Mouse (Mus musculus) gastrocnemius, adult 2 months (tissue): Measurements from ENCODE around the gene Has1. TPM values are rescaled to one million over a fixed set of nuclear protein-coding genes. Genes with fewer than 3 reads are reported as not detected.
A peak's percentile ranks its signal among the peaks of the same experiment; 100 is the strongest.

ENCODE experiments used
- DNase-seq: peaks from one replicate; pipeline ENCODE4 v3.0.0; 2022
- H3K27ac ChIP-seq: fragments of 200-600 bp; 2 replicates; pipeline ENCODE4 v1.8.1; 2022; ENCODE audit warnings: mild to moderate bottlenecking
- H3K4me3 ChIP-seq: fragments of 200-600 bp; 2 replicates; pipeline ENCODE4 v1.8.1; 2022; ENCODE audit warnings: mild to moderate bottlenecking, moderate library complexity
- CTCF ChIP-seq: fragments of 200-600 bp; IDR thresholded peaks from 2 replicates; pipeline ENCODE4 v1.8.1; 2022; ENCODE audit warnings: antibody characterized with exemption, mild to moderate bottlenecking, moderate library complexity
- intact Hi-C: fragments of 180-260 bp; cut with DNase I; formaldehyde crosslinking; loops from one replicate; pipeline ENCODE4 v1.15.1; 2025
- microRNA-seq: library from miRNA; unstranded; fragments of <30 nt; microRNA quantifications from one replicate; pipeline ENCODE4 v1.2.0, GENCODE M21; 2021
- total RNA-seq, 2 experiments: library from RNA; stranded (reverse); gene quantifications; 2 replicates each; pipeline ENCODE4 v1.2.3; 2021

Has1 gene
- total RNA-seq, 2 experiments from 2014 or later, result 0.13 to 0.22 TPM

DNA sequence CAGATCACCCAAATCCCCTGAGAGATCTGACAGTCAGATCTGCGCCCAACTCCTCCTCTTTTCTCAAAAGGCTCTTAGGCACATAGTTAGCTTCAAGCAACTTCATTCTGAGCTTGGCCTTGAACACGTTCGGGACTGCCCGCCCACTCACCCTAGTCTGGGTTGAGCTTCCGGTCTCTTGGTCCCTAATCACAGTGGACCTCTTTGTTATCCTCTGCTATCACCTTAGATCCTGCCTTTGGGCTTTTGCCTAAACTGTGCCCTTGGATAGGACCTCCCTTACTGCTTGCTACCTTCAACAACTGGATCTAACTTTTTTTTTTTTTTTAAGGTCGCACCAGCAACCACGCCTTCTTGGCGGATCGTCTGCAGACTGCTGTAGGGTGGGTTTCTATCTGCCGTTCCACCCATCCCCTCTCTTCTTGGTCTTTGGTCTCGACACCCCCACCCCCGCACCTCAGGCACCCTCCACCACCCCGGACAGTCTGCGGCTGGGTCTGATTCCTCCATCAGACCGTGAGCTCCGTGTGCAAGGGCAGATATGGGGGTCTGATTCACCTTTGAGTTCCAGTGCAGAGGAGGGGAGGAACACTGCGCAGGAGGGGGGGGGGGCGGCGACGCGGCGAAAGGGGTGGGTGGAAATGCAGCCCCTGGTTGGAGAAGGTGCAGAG is 28.9 kb downstream of the Has1 start:
- Histone ChIP-seq H3K27ac (peak overlapping the region; percentile 96), H3K4me3 (peak overlapping the region; percentile 94)
- intact Hi-C loops, result loop anchor here (1.0 to 5.0 kb wide), 2 partner anchors 12 to 39 kb away; no protein-coding TSS in a partner anchor
- peak; percentile 46 for DNase-seq
- TF ChIP-seq CTCF, result no peak

DNA sequence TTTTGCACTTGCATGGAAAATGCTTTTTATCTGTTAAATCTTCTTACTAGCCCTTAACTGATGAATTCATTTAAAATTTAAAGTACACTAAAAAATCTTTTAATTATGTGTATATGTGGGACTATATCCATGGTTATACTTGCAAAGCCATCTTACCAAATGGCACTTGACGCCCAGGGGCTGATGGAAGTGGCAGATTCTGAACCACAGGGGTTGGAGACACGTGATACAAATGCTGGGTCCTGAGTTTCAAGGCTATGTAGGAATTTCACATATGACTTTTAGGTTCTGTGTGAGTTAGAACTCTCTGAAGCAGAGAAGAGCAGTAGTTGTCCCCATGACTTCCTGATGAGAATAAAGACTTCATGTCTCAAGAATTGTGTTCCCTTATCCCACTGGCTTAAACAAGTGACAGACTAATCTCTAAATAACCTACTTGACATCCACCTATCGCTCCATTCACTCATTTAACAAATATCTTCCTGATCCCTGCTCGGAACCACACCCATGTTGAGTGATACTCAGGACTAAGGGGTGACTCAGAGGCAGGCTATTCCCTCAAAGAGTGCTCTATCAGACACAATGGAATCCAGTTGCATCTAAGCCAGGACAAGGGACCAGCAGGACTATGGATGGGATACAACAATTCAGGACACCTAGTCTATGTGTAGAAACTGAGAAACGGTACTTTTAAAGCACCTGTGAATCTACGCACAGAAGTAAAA is 31.2 kb downstream of the Has1 start:
- Histone ChIP-seq H3K27ac (no peak overlapping the region), H3K4me3 (no peak overlapping the region)
- intact Hi-C loops, result no loop called here
- TF ChIP-seq CTCF, result no peak
- DNase-seq, result no peak

DNA sequence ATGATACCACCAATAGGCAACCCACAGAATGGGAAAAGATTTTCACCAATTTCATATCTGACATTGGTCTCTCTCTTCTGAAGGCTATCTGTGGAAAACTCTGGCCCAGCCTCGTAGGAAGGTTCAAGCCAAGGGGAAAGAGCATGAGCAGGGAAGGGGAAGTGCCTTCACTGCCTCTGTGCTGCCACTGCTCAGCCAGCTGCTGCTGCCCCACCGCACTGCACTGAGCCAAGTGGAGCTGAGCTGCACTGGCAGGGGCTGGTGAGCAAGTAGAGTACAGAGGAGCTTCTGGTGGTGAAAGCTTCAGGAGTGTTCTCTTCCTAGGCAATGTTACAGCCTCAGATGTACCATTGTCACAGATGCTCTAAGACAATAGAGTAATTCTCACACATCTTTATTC is 59.5 kb downstream of the Has1 start:
- TF ChIP-seq CTCF, result no peak
- Histone ChIP-seq H3K4me3 (no peak overlapping the region), H3K27ac (no peak overlapping the region)
- DNase-seq, result no peak
- intact Hi-C loops, result no loop called here

Small RNAs within 50 kb of the gene (microRNA-seq; reads per million reads assigned to microRNA genes)
- gene Gm25927 (not detected), gene Mir125a (3,302 reads per million, percentile 86 among the genes with 10 or more reads in this experiment), gene Mir99b (1,538 reads per million, percentile 81 among the genes with 10 or more reads in this experiment), gene Mirlet7e (not detected)

Other genes starting within 250 kb of the Has1 start
- 10 to 100 TPM; 65.3 to 77.3 TPM for gene Lnpep, start 230.2 kb downstream of the Has1 start, total RNA-seq
- not detected for gene Vmn2r90, start 151.5 kb downstream of the Has1 start, total RNA-seq
- gene Spaca6, start 28.0 kb downstream of the Has1 start, total RNA-seq, result 1 to 10 TPM; 8.4 to 8.9 TPM
- not detected for gene Fpr1, start 28.7 kb upstream of the Has1 start, total RNA-seq
- gene Fpr2, start 32.6 kb upstream of the Has1 start, total RNA-seq, result not detected
- gene Fpr3, start 32.6 kb upstream of the Has1 start, total RNA-seq, result not detected
- not detected for gene Fpr-rs4, start 166.5 kb upstream of the Has1 start, total RNA-seq
- not detected for gene Vmn2r124, start 194.2 kb upstream of the Has1 start, total RNA-seq
- not detected for gene Vmn2r91, start 229.8 kb upstream of the Has1 start, total RNA-seq